ENCODE assay signal across 9 mouse cellular contexts in the genomic region with DNA sequence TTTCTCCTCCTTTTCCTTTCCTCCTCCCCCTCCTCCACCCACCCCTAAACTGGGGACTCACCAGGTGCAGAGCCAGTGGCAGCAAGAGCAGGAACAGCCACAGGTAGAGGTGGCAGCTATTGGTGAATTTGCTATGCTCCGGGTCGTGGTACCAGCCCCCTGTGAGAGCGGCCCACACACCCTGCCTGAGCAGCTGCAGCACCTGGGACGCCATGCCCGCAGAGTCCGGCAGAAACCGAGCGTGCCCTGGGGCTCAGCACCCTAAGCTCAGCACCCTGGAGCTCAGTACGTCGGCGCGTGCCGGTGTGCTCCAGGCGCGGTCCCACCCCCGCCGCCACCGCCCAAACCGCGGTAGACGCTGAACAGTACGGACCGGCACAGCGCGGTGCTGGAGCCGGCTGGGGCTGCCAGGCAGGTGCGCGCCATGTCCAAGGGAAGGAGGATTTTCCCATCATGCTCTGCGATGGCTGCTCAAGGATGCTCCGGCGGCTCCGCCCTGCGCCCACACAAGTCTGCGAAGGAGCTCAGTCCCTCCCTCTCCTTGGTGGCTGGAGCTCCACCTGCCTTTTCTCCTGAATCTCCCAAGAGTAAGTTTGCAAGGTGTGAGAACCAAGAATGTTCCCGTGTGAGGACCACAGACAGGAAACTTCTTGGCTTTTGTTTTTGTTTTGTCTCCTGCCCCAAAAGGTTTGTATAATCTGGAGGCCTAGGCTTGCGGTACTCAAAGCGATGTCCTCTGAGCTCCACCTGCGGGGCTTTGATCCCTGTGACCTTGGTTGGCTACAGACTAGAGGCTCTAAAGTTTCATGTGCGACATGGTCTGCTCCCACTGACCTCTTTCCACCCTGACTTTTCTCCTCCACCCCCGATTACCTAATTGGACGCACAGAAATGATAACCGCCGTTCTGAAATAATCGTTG. TPM values are rescaled to one million over a fixed set of nuclear protein-coding genes. Genes with fewer than 3 reads are reported as not detected.
A peak's percentile ranks its signal among the peaks of the same experiment; 100 is the strongest.
DNase-seq lines count a peak whose midpoint lies in the region; ATAC-seq and TF ChIP-seq lines count a peak whose summit lies in the region.
"Had no signal": no experiment of that assay in that cellular context is flagged by ENCODE, and none has a peak within 500 bp of the region (broad histone marks: within the 10 kb centered on the region; RNA-seq: fewer than 3 reads in every experiment).

A gene (minus strand): TSS at position 450 of the 921 bp plus-strand sequence.

- peak within 1 kb of the TSS; percentile 25 for H3K4me3 ChIP-seq in kidney, embryonic 14.5 days (ENCODE audit: low read length)
- H3K4me3 ChIP-seq in cerebellum, adult 2 months (replicated peaks; ENCODE audit: insufficient read depth, low read depth, low read length): peak within 1 kb of the TSS; percentile 77

- H3K27me3 ChIP-seq in kidney, embryonic 14.5 days (ENCODE audit: control insufficient read depth, insufficient read depth, low read length): peaks cover 22% of the 10 kb centered on the region
- no peaks in the 10 kb centered on the region for H3K27me3 ChIP-seq in cerebellum, adult 2 months (ENCODE audit: control insufficient read depth, insufficient read depth, low read length)

- no peaks in the 10 kb centered on the region for H3K36me3 ChIP-seq in kidney, embryonic 14.5 days (ENCODE audit: control insufficient read depth, insufficient read depth, low read length)

- H3K27ac ChIP-seq in kidney, embryonic 14.5 days (ENCODE audit: low read depth, low read length): no peak within 1 kb of the TSS
- H3K27ac ChIP-seq in cerebellum, adult 2 months (ENCODE audit: insufficient read depth, low read length): peak within 1 kb of the TSS; percentile 63
- H3K27ac ChIP-seq: macrophage had no signal

- H3K4me2 ChIP-seq in kidney, embryonic 14.5 days (replicated peaks; ENCODE audit: low read depth, low read length): peak within 1 kb of the TSS; percentile 40

- intact Hi-C loops in left cerebral cortex, postnatal 10 days (cut with DNase I): no loop called here

- H3K9me3 ChIP-seq in kidney, embryonic 14.5 days (ENCODE audit: control insufficient read depth, low read length): no peaks in the 10 kb centered on the region

- ATAC-seq in kidney, embryonic 14.5 days (ENCODE audit: low FRiP score, low TSS enrichment): 0 out of 2 replicates have a peak, but pooled peaks have one; percentile 40

- peak; percentile 82 for TF ChIP-seq POLR2A in cerebellum, adult 2 months (IDR thresholded peaks at IDR 0.05; ENCODE audit: borderline replicate concordance, insufficient read depth, low read length)

- 0 out of 2 replicates have a peak within 1 kb of the TSS, but pooled peaks have one; percentile 2 for H3K9ac ChIP-seq in kidney, embryonic 14.5 days (ENCODE audit: low read depth, low read length)

- 0 out of 2 replicates have a peak, but pooled peaks cover 4% of the 10 kb centered on the region for H3K4me1 ChIP-seq in kidney, embryonic 14.5 days (ENCODE audit: control insufficient read depth, insufficient read depth, low read length)
- H3K4me1 ChIP-seq in cerebellum, adult 2 months (ENCODE audit: control insufficient read depth, insufficient read depth, low read length): no peaks in the 10 kb centered on the region

- TF ChIP-seq CTCF in cerebellum, adult 2 months (IDR thresholded peaks at IDR 0.05; ENCODE audit: borderline replicate concordance, insufficient read depth, low read depth, low read length): no peak

- no peak for DNase-seq in kidney, postnatal 14 days
- DNase-seq in cerebellum, adult 2 months: peak; percentile 91 to 93
- DNase-seq in frontal cortex, postnatal 25 days (ENCODE audit: low spot score in 2 of 2): peak; percentile 62 to 65
- DNase-seq in left cerebral cortex, postnatal 10 days (ENCODE audit: extremely low spot score in 1 of 2, low spot score in 2 of 2): peak; percentile 56 to 80
- peak; percentile 57 for DNase-seq in retina, embryonic 14.5 days (ENCODE audit: low spot score)
- DNase-seq in ovary, postnatal 14 days (ENCODE audit: low spot score): no peak
- no peak for DNase-seq in urinary bladder, adult 18-20 months (ENCODE audit: low spot score in 2 of 2)

- WGBS in kidney, embryonic 14.5 days: 6% methylated on average over 34 of the region's 44 CpGs
- 4% methylated on average over 44 of the region's 44 CpGs for WGBS in cerebellum, adult 2 months

RNA-seq across cellular contexts. Expression of the gene that starts here (rescaled TPM):
- 0.15 and 0.19 TPM in 2 replicates for polyA plus RNA-seq in kidney, embryonic 14.5 days (2014; fragmentation: Nextera tagmentation; extraction: Ambion mirVana)
- polyA plus RNA-seq in cerebellum, adult 2 months (2012; rRNA removed): 40.4 and 41.4 TPM in 2 replicates
- total RNA-seq in left cerebral cortex, postnatal 10 days (2021): 10 to 100 TPM; 48.6 to 55.8 TPM
- polyA plus RNA-seq: macrophage had no signal

Comparison
In these comparisons a context has a peak if more than half of its experiments do, and no peak if none do; other contexts are left out.
1. RNA of the gene that starts here (polyA plus RNA-seq): 40.4 to 41.4 TPM in cerebellum, adult 2 months; 0.15 to 0.19 TPM in kidney, embryonic 14.5 days; every median in the first group is over 10 times any median in the second.
2. Peak in ATAC-seq, H3K4me3 ChIP-seq, H3K9ac ChIP-seq and H3K4me2 ChIP-seq in kidney, embryonic 14.5 days; RNA of the gene not detected or under 1 TPM.
3. DNase-seq: peak in cerebellum, adult 2 months (2 of 2), frontal cortex, postnatal 25 days (2 of 2), left cerebral cortex, postnatal 10 days (2 of 2) and retina, embryonic 14.5 days (single experiment); none in kidney, postnatal 14 days (single experiment), ovary, postnatal 14 days (single experiment) and urinary bladder, adult 18-20 months (0 of 2).